Mouse (Mus musculus) spleen, adult 18-20 months (tissue): ENCODE data around the gene BC029722.
"Not testable (repeated sequence)": the region's sequence is repeated elsewhere in the genome, so short reads cannot be mapped to it uniquely, and the experiment has no call there.

Source experiments
- DNase-seq, 2 experiments: peaks; one replicate each; pipeline ENCODE4 v3.0.0; 2022; ENCODE audit warnings: mixed read lengths in 2 of 2

Gene BC029722

DNA sequence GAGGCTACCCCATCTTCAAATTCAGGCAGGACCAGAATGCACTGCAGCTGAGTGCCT is at the start of gene BC029722:
Gene BC029722, minus strand, starts transcription at position 35 of the 57 bp plus-strand sequence.
- no peak for DNase-seq

DNA sequence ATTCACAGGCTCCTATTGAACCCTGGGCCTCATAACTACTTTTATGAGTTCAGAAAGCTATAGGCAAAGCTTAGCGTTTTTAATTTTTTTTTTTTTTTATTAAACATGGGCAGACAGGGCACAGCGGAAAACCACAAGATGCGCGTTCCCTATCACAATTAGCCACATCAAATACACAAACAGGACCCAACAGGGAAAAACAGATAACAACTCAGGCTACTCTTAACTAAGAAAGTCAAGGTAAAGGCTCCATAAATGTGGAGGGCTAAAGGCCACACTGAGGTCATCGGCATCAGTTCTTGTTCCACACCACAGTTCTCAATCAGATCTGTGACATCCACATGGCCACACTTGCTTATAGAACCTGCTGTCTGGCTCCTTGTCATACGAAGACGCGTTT is 49.1 kb upstream of the BC029722 start:
- no peak for DNase-seq

DNA sequence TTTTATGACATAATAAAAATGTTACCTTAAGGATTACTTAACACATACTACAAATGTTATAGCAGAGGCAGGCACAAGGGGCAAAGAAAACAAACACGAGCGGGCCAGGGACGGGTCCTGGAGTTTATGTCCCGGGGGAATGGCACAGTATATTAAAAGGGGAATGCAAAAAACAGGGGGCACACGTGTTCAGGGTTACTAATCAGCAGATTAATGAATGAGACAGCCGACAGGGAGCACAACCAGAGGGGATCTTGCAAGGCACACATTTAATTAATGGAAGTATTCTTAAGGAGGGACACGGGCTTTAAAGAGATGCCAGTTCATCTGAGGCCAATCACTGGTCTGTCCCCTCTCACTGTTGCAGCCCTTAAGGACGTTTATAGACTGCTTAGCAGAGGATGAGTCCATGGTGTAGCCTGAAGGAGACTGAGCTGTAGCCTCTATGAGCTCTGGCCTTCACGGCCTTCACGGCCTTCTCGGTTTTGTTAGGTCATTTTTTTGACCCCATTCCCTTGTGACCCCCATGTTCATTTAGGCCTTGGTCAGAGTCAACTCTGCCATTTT is 44.2 kb upstream of the BC029722 start:
- DNase-seq = no peak

DNA sequence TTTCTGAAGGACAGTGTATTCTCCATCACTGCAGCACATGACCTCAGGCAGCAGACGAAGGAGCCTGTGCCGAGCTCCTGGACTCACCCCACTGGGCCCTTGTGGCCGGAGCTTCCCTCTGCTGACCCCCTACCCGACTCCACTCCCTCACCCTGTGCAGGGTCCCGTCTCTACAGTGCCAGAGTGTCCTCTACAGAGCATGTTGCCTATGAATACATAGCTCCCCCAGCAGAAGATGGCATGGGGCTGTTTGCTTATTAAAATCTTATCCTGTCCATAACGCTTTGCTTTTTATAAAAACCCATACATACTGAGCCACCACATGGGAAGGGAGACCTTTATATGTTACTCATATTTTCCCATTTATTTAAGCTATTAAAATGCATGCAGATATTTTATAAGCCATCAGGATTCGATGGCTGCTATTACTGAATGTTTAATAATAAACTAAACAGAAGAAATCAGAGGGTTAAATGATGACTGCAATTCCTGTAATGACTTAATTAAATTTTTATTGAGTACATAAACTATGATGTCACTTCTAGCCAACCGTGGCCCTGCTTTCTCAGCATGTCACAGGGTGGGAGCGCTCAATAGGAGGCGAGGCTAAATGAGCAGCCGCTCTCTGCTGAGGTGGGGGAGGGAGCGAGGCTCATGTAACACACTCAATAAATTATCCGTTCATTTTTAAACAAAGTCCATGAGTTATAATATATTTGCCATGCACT is 43.5 kb upstream of the BC029722 start:
- no peak for DNase-seq

DNA sequence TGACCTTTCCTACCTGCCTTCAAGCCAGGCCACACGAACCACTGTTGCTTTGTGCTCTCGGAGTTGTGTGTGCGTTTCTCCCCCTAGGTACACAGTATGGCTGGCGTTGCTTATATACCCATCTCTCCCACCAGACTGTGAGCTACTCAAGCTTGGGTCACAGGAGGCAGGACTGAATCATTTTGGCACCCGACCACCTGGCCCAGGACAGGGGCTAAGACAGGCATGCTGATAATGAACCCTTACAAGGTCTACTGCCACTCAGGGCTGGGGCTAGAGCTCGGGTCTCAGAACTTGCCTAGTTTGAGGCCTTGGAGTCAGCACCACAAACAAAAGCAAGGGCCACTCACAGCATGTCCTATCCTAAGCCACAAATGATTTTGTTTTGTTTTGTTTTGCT is 42.4 kb upstream of the BC029722 start:
- no peak for DNase-seq

DNA sequence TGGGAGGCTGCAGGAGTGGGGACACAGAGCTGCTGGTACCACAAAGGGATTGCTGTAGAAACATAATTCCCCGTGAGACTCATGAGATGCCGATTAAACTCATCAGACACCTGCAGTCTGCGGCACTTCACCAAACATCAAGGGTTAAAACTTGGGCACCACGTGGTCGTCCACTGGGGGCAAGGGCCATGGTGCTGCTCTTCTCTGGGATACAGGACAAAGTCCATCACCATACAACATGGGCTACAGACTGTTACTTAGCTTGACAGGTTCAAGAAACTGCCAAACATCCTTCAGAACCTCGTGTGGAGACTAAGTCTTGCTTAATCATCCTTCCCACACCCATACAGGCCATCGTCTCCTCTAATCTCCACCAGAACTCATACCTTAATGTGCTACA is 40.9 kb upstream of the BC029722 start:
- no peak for DNase-seq

DNA sequence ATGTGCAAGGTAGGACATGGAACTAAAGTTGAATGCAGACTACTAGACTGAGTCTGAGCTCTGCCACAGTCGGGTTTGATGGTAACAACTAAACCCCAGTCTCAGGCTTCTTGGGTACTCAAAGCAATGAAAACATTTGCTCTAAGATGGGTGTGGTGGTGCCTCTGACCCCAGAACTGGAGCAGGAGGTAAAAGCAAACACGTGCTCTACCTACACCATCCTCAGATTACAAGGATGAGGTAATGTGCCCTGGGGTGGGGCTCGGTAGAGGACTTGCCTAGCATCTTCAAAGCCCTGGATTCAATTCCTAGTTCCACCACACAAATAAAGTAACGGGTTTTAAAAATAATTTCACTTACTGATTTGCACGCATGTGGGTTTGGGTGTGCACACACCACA is 33.3 kb upstream of the BC029722 start:
- DNase-seq = no peak

DNA sequence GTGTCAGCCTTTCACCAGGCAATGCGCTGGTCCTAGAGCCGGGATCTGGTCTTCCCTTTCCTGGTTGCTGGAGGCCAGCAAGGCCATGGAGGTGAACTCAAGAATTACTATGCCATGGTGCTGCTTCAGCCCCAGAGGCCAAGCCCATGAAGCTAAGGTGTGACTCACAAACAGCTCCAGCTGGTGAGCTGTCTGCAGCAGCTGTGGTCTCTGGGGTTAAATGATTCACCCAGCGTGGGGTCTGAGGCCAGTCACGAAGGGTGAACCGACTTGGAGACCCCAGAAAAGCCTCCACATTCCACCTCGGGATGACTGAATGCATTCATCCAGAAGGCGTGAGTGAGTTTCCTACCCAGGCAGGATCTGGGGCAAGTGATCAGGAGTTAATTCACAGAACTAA is 30.9 kb upstream of the BC029722 start:
- no peak for DNase-seq

DNA sequence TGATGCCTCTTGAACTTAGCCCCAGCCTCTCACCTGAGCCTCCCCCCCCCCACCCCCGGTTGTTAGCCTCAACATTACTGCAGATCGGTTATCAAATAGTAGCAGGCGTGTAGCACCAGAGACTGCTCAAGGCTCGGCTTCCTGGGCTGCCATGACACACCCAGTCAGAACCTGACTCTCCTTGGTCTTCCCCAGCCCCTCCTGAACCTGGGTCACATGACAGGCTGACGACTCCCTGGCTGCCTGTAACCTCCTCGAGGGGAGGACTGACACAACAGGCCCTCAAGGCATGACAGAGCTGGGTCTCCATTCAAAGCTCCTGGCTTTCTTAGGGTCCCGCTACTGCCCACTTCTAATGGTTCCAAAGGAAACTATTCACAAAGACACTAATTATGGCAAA is 30.2 kb upstream of the BC029722 start:
- no peak for DNase-seq

DNA sequence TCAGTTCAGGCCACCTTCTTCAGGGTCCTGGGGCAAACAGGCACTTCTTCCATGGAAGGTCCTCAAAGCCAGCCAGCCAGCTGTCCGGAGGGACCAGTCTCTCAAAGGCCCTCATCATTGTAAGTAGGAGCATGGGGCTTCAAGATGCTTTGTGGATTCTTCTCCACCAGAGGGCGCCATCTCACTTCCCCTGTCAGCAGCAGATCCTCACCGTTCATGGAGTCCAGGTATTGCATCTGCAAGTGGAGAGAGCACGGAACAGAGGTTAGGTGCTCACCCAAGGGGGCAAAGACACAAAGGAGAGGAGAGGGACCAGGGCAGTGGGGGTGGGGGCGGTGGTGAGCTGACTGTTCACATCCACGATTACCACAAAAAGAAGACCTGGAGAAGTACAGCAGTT is 29.1 kb upstream of the BC029722 start:
- DNase-seq = peak; percentile 32 to 71

DNA sequence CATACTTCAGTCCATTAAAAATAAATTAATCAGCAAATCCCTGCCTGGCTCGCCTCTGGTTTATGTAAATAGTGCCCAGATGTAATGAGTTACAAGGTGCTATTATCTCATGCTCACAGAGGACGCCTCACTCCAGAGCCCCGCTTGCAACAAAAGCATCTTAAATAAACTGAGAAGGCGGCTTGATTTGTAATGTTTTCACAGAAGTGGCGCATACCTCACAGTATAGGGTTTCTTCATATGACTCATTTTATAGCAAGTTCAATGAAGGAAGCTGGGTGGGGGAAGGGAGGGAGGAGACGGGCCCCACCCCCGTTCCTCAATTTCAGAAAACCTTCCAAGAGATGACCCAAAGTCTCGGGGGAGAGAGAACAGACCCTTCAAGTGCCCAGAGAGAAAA is 27.7 kb upstream of the BC029722 start:
- DNase-seq = no peak

DNA sequence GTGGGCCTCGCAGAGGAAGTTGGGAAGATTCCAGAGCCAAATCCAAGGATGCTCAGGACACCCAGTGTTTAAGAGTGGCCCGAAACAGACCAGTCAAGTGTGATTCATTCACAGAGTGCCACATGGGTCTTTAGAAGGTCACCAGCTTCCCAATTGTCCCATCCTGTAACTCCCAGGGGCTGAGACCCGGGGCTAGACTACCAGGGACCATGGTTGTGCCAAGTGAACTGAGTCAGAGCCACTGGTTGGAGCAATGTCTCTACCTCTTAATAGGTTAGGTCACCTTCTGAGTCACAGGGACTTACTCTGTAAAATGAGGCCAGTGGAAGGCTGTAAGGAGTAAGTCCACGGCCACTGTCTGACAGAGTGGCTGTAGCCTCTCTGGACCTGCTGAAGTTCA is 19.7 kb upstream of the BC029722 start:
- no peak for DNase-seq

DNA sequence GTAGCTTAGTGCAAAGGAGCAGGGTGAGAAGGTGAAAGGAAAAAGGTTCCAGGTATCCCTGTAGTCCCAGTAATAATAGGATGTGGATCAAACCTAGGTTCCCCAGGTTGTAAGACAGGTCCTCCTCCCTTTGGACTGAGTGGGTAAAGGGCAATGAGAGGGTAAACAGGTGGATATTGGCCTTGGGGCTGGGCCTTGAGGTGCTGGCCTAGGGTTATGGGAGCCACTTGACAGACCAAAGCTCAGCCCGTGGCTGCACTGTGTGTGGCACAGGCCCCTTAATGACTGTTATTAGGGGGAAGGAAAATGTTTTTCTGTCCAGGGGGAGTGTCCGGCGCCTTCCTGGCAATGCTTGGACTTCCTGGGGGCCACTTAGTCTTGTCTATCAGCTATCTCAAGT is 18.7 kb upstream of the BC029722 start:
- no peak for DNase-seq

DNA sequence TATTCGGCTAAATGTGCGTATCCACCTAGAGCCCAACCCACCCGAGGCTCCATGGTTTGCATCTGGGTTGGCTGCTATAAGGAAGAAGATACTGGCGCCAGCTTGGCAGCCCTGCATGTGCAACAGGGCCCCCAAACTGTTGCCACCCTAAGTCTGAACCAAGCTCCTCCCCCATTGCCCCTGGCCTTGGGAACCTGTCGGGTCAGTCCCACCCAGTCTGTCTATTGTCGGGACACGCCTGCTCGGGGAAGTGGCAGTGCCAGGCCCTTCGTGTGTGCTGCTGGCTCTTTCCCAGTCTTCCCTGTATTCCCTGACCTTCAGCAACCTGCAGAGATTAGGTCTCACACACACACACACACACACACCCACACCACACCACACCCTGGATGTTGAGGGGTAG is 15.5 kb upstream of the BC029722 start, which contains the start of gene Fam83c:
Gene Fam83c, minus strand, starts transcription at position 123 of the 400 bp plus-strand sequence.
- no peak for DNase-seq

DNA sequence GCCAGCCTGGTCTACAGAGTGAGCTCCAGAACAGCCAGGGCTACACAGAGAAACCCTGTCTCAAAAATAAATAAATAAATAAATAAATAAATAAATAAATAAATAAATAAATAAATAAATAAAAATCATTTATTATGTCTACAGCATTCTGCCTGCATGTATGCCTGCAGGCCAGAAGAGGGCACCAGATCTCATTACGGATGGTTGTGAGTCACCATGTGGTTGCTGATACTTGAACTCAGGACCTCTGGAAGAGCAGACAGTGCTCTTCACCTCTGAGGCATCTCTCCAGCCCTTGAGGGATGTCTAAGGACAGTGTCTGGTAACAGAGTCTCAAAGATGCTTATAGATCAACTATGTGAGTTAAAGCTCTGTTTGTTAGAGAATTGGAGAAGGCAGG is 12.9 kb upstream of the BC029722 start:
- DNase-seq = not testable (repeated sequence)

DNA sequence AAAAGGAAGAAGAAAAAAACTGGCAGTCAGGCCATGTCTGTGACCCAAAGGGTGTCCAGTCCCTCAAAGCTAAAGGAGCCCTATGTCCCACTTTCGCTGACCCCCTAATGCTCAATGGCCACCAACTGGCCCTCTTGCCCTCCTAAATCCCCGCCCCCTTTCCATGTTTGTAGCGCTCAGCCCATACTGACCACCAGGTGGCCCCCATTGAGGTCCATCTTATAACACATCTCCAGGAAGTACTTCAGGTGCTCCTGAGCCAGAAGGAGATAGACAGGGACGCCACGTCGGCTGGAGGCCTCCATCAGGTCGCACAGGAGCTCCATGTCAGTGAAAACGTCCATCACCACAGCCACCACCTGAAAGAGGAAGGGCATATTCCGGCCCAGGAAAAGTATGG is 12.1 kb upstream of the BC029722 start:
- no peak for DNase-seq

DNA sequence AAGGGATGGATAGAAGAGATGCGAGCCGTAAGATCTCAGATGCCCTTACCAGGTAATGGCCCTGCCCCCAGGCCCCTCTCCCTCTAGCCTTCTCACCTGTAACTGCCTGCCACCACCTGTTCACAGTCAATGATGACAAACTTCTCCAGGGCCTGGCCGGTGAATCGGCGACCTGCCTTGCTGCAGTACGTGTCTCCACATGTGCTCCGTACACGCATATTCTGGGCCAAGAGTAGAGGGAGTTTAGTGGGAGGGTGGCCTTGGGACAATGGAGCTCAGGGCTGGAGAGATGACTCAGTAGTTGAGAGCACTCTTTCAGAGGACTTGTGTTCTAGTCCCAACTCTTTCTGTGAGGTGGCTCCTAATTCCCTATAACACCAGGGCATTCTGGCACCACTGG is 11.6 kb upstream of the BC029722 start:
- no peak for DNase-seq

DNA sequence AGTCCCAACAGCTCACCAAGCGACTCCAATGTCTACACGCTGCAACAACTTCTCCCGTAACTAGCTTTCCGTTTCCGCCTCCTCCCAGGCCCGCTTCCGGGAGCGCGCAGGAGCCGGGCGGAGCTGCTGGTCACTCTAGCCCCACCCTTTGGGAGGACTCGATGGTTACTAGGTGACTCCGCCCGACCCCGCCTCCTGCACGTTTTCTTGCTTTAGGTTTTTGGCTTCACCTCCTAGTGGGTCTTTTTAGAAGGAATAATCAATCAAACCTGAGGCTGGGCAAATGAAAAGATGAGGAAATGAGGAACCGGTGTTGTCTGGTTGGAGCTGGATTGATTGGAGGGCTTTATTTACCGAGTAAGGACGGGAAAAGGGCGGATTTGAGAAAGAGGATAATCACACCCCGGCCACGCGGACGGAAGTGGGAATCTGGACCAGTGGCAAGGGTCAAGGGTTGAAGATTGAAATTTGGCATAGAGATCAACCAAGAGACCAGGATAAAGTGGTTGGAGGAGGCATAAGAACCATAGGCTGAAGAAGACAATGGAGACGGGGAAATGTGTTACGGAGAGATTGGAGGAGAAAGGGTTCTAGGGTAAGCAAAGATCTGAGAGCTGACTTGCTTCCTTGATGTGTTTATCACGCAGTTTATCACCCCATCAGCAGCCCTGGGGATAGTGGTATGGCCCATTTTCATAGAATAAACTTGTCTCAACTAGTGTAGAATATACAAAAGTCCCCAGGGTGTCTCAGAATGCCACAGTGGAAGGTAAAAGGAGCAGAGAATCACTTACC is 7.6 kb upstream of the BC029722 start, which contains the start of gene Eif6:
Gene Eif6, minus strand, starts transcription at position 296 of the 795 bp plus-strand sequence.
- peak; percentile 73 to 79 for DNase-seq

DNA sequence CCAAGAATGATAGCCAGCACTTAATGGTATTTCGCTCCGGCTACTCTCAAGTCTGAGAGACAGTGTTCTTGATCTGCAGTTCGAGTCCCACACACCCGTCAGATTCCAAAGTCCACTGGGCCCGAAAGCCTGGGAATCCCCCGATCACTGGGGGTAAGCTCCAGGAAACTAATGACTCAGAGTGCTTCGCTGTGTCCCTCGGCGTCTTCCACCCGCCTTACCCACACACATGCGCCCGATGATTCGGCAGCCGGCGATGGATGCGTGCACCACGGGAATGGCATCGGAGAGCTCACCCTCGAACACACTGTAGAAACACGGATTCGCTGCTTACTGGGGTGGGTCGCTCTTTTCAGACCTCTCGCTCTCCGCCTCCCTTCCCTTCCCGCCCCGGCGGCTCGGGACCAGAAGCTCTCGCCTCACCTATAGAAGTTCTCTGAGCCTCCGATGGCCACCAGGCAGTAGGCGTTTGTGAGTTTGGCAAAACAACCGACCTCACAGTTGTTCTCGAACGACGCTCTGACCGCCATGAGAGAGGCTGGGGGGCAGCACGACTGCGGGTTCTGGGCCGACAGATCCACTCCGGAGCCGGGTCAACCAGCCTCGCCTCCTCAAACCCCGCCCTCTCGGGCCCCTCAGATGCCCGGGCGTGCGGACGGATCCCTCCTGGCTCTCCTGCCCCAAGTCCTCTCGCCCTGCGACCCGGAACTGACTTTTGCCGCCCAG is 6.8 kb upstream of the BC029722 start:
- no peak for DNase-seq

DNA sequence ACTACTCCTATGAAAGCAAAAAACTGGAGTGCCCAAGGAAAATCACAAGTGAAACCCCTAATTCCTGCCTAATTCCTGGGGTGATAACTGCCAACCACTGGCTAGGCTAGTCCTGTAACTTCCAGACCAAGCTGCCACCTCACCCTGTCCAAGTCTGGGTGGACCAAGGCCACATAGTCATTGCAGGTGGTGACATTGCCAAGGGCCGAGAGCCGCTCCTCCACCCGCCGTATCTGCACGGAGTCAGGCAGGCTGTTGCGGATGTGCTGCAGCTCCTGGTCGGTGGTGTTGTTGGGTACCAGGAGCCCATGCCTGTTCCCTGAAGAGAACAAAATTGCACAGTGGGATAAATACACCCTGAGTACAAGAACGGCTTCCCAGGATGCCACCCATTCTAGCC is 4.5 kb upstream of the BC029722 start:
- no peak for DNase-seq

DNA sequence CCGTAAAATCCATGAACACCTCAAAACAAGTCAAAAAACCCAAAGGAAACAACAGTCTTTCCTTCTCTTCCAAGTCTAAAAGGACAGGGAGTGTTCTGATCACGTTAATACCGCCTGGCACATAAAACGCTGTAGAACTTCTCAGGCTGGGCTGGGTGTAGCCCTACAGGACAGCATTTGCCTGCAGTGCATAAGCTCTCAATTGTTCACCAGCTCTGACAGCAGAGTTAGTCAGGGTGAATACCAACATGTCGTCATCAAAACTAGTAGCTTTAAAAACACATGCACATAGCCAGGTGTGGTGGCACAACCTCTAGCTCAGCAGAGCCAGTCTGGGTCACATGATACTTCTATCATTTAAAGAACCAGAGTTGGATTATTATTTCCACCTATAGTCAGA is 1.6 kb upstream of the BC029722 start:
- DNase-seq = no peak

DNA sequence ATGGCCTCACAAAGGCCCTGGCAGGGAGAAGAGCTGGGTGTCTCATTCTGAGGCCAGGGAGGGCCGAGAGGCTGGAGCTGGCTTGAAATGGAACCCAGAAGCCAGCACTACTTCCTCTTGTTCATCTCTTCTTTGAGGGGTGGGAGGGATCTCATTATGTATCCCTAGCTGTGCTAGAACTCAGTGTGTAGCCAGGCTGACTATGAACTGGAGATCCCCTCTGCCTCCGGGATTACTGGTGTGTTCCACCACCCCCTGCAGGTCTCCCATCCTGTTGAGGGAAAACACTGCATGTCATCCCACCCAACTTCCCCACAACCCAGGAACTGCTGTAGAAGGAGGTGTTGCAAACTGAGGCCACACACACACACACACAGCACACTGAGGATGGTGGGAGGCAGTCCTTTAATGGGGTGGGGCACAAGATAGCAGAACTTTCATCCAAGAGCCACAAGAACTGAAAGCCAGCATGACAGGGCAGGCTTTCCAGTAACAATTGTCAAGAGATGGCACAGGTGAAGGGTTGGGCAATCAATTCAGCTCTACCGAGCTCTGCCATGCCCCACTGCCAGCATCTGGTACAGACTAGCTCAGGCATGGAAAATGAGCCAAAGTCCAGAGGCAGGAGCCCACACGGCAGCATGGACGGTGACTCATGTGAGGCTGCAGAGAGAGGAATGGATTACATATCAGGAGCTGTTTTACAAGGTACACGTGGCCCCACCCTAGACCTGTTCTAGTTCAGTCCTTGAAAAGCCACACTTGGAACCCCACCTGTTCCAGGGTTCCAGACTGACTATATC is 424 bp upstream of the BC029722 start:
- DNase-seq = no peak
